In the genomic region with DNA sequence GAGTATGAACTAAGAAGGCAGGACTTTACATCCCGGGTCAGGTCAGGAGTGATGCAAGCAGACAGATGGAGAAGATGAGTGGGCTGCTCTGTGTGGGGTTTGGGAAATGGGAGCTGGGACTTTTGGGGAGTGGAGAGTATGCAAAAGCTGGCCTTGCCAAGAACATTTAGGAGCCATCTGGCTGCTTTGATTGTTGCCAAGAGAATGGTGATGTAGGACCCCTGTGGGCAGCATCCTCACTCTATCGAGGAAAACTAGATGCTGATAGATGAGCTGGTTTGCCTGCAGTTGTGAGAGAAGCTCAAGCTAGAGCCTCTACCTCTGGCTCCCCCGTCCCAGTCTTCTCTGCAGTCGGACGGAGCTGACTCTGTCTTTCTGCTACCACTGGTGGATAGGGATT, we compare ENCODE assay signal across 15 mouse cellular contexts. TPM values are rescaled to one million over a fixed set of nuclear protein-coding genes. Genes with fewer than 3 reads are reported as not detected.
A peak's percentile ranks its signal among the peaks of the same experiment; 100 is the strongest.
DNase-seq lines count a peak whose midpoint lies in the region; ATAC-seq lines count a peak whose summit lies in the region.
"Had no signal": no experiment of that assay in that cellular context is flagged by ENCODE, and none has a peak within 500 bp of the region (broad histone marks: within the 10 kb centered on the region; RNA-seq: fewer than 3 reads in every experiment).

No protein-coding gene starts in this region.

- H3K9me3 ChIP-seq in hindbrain, embryonic 16.5 days (ENCODE audit: control insufficient read depth, low read length) = peaks cover 2% of the 10 kb centered on the region; the same call in 1 of the 2 replicates
- H3K9me3 ChIP-seq in hindbrain, embryonic 12.5 days (replicated peaks) = no peaks in the 10 kb centered on the region
- H3K9me3 ChIP-seq in liver, embryonic 12.5 days (replicated peaks) = no peaks in the 10 kb centered on the region
- H3K9me3 ChIP-seq: embryonic facial prominence, embryonic 13.5 days; limb, embryonic 12.5 days; midbrain, embryonic 13.5 days had no signal

- peak; percentile 37 to 40 for DNase-seq in frontal cortex, postnatal 14 days (ENCODE audit: low spot score in 2 of 2)
- DNase-seq in left cerebral cortex, adult 11 months (ENCODE audit: low spot score) = peak; percentile 14
- DNase-seq in right cerebral cortex, postnatal 14 days = peak; percentile 30
- DNase-seq in gastrocnemius, postnatal 36 days = no peak
- DNase-seq: gastrocnemius, postnatal 14 days; kidney, adult 2 months; thymus, postnatal 25 days had no signal

- peak; percentile 69 for ATAC-seq in hindbrain, embryonic 16.5 days
- no peak for ATAC-seq in hindbrain, embryonic 12.5 days (ENCODE audit: low FRiP score)
- no peak for ATAC-seq in liver, embryonic 12.5 days
- no peak for ATAC-seq in CD4-positive, CD25-positive, alpha-beta regulatory T cell, adult 4 months
- ATAC-seq: midbrain, embryonic 13.5 days had no signal

- H3K27ac ChIP-seq in hindbrain, embryonic 16.5 days (ENCODE audit: low read depth, low read length) = no peak overlapping the region
- no peak overlapping the region for H3K27ac ChIP-seq in hindbrain, embryonic 12.5 days
- H3K27ac ChIP-seq in liver, embryonic 12.5 days = no peak overlapping the region
- H3K27ac ChIP-seq: embryonic facial prominence, embryonic 13.5 days; limb, embryonic 12.5 days; midbrain, embryonic 13.5 days had no signal

- no peaks in the 10 kb centered on the region for H3K4me1 ChIP-seq in hindbrain, embryonic 16.5 days (ENCODE audit: control insufficient read depth, insufficient read depth, low read depth, low read length)
- no peaks in the 10 kb centered on the region for H3K4me1 ChIP-seq in hindbrain, embryonic 12.5 days
- H3K4me1 ChIP-seq in liver, embryonic 12.5 days = no peaks in the 10 kb centered on the region
- H3K4me1 ChIP-seq: embryonic facial prominence, embryonic 13.5 days; limb, embryonic 12.5 days; midbrain, embryonic 13.5 days had no signal

- H3K9ac ChIP-seq in hindbrain, embryonic 16.5 days (ENCODE audit: low read depth, low read length) = no peak overlapping the region
- H3K9ac ChIP-seq in hindbrain, embryonic 12.5 days = no peak overlapping the region
- no peak overlapping the region for H3K9ac ChIP-seq in liver, embryonic 12.5 days
- H3K9ac ChIP-seq: embryonic facial prominence, embryonic 13.5 days; limb, embryonic 12.5 days; midbrain, embryonic 13.5 days had no signal

- H3K4me3 ChIP-seq in hindbrain, embryonic 16.5 days (ENCODE audit: low read length) = no peak overlapping the region
- H3K4me3 ChIP-seq in hindbrain, embryonic 12.5 days = no peak overlapping the region
- no peak overlapping the region for H3K4me3 ChIP-seq in liver, embryonic 12.5 days
- H3K4me3 ChIP-seq: embryonic facial prominence, embryonic 13.5 days; limb, embryonic 12.5 days; midbrain, embryonic 13.5 days had no signal

- no peak overlapping the region for H3K4me2 ChIP-seq in hindbrain, embryonic 16.5 days (ENCODE audit: low read length)
- H3K4me2 ChIP-seq in hindbrain, embryonic 12.5 days (replicated peaks) = no peak overlapping the region
- no peak overlapping the region for H3K4me2 ChIP-seq in liver, embryonic 12.5 days
- H3K4me2 ChIP-seq: embryonic facial prominence, embryonic 13.5 days; limb, embryonic 12.5 days; midbrain, embryonic 13.5 days had no signal

- intact Hi-C loops in gastrocnemius, postnatal 36 days (cut with DNase I) = no loop called here

- H3K36me3 ChIP-seq in hindbrain, embryonic 16.5 days (ENCODE audit: control insufficient read depth, insufficient read depth, low read length) = no peaks in the 10 kb centered on the region
- H3K36me3 ChIP-seq in hindbrain, embryonic 12.5 days = no peaks in the 10 kb centered on the region
- H3K36me3 ChIP-seq in liver, embryonic 12.5 days = no peaks in the 10 kb centered on the region
- H3K36me3 ChIP-seq: embryonic facial prominence, embryonic 13.5 days; limb, embryonic 12.5 days; midbrain, embryonic 13.5 days had no signal

- H3K27me3 ChIP-seq in hindbrain, embryonic 16.5 days (replicated peaks; ENCODE audit: control insufficient read depth, insufficient read depth, low read length) = 0 out of 2 replicates have a peak, but pooled peaks cover 2% of the 10 kb centered on the region
- H3K27me3 ChIP-seq in hindbrain, embryonic 12.5 days = no peaks in the 10 kb centered on the region
- H3K27me3 ChIP-seq in liver, embryonic 12.5 days (replicated peaks) = no peaks in the 10 kb centered on the region
- H3K27me3 ChIP-seq: embryonic facial prominence, embryonic 13.5 days; limb, embryonic 12.5 days; midbrain, embryonic 13.5 days had no signal

- 67% methylated on average over 5 of the region's 5 CpGs for WGBS in hindbrain, embryonic 16.5 days
- WGBS in hindbrain, embryonic 12.5 days = 76% methylated on average over 5 of the region's 5 CpGs
- WGBS in liver, embryonic 12.5 days (ENCODE audit: insufficient replicate concordance) = 69% methylated on average over 5 of the region's 5 CpGs

RNA-seq across cellular contexts. Expression of gene Gpr39, which starts 47.5 kb away (rescaled TPM):
- polyA plus RNA-seq in hindbrain, embryonic 16.5 days (2015; fragmentation: Nextera tagmentation; extraction: Ambion mirVana) = 0.14 and 0.16 TPM in 2 replicates
- 0.09 TPM in 1 of 2 replicates, not detected in the other for polyA plus RNA-seq in hindbrain, embryonic 12.5 days (2016; fragmentation: Nextera tagmentation; extraction: Ambion mirVana)
- polyA plus RNA-seq in liver, embryonic 12.5 days (2016; fragmentation: Nextera tagmentation; extraction: Ambion mirVana) = 3.6 and 4.3 TPM in 2 replicates
- not detected for polyA plus RNA-seq in CD4-positive, CD25-positive, alpha-beta regulatory T cell, adult 4 months (2017; shearing (Covaris generic))
- total RNA-seq in gastrocnemius, postnatal 36 days (2021) = not detected
- total RNA-seq: CH12.LX; gastrocnemius, postnatal 14 days had no signal
- polyA plus RNA-seq: embryonic facial prominence, embryonic 13.5 days; limb, embryonic 12.5 days; midbrain, embryonic 13.5 days had no signal

Comparison
In these comparisons a context has a peak if more than half of its experiments do, and no peak if none do; other contexts are left out.
1. DNase-seq: peak in frontal cortex, postnatal 14 days (2 of 2), left cerebral cortex, adult 11 months (single experiment) and right cerebral cortex, postnatal 14 days (single experiment); none in gastrocnemius, postnatal 36 days (0 of 2).